Mouse (Mus musculus) embryonic facial prominence, embryonic 12.5 days (tissue): ENCODE results near the gene Ferd3l. TPM values are rescaled to one million over a fixed set of nuclear protein-coding genes. Genes with fewer than 3 reads are reported as not detected.

Experiments
- ATAC-seq: fragments of 200-750 bp; cut with Nextera tagmentation; 2 replicates; pipeline ENCODE4 v1.8.0; 2017; ENCODE audit not compliant: insufficient number of reproducible peaks, insufficient read depth, low FRiP score, low TSS enrichment
- H3K27ac ChIP-seq: fragments of 300-500 bp; sonication (generic); 2 replicates; pipeline ENCODE4 v1.5.1; 2016; ENCODE audit warnings: mild to moderate bottlenecking
- H3K27me3 ChIP-seq: fragments of 300-500 bp; sonication (generic); 2 replicates; pipeline ENCODE4 v1.6.1; 2016; ENCODE audit warnings: mild to moderate bottlenecking, moderate library complexity
- H3K36me3 ChIP-seq: fragments of 300-500 bp; sonication (generic); 2 replicates; pipeline ENCODE4 v1.6.1; 2016; ENCODE audit warnings: mild to moderate bottlenecking
- H3K4me1 ChIP-seq: fragments of 300-500 bp; sonication (generic); 2 replicates; pipeline ENCODE4 v1.6.1; 2016
- H3K4me2 ChIP-seq: fragments of 300-500 bp; sonication (generic); replicated peaks from 2 replicates; pipeline ENCODE4 v1.6.1; 2016; ENCODE audit warnings: mild to moderate bottlenecking, moderate library complexity
- H3K4me3 ChIP-seq: fragments of 300-500 bp; sonication (generic); 2 replicates; pipeline ENCODE4 v1.5.1; 2016; ENCODE audit warnings: mild to moderate bottlenecking
- H3K9ac ChIP-seq: fragments of 300-500 bp; sonication (generic); 2 replicates; pipeline ENCODE4 v1.6.1; 2016; ENCODE audit warnings: mild to moderate bottlenecking, moderate library complexity
- H3K9me3 ChIP-seq: fragments of 300-500 bp; sonication (generic); 2 replicates; pipeline ENCODE4 v1.6.1; 2016; ENCODE audit warnings: mild to moderate bottlenecking, moderate library complexity
- WGBS: fragments of 180-500 bp; shearing (Covaris S2); methylation state at CpG from one replicate; pipeline ENCODE4 v1.1.7; 2016; 5-methylcytosine and 5-hydroxymethylcytosine counted together
- polyA plus RNA-seq: library from polyadenylated mRNA; unstranded; fragments of >200 nt; fragmentation: Nextera tagmentation; extraction: Ambion mirVana; gene quantifications from 2 replicates; pipeline ENCODE4 v1.2.1, GENCODE M21; 2016

Gene Ferd3l
- polyA plus RNA-seq, result 0.19 TPM in 1 of 2 replicates, not detected in the other

GRCm38 (mm10) chr12:33928331-33929192 lies at the start of gene Ferd3l:
Ferd3l (plus strand) TSS chr12:33928425.
- no peak within 1 kb of the TSS for H3K27ac ChIP-seq
- H3K9ac ChIP-seq, result no peak within 1 kb of the TSS
- under 1% methylated on average over 39 of the region's 39 CpGs for WGBS
- peaks cover 13% of the 10 kb centered on the region; the same call in 1 of the 2 replicates for H3K4me1 ChIP-seq
- peaks cover 36% of the 10 kb centered on the region for H3K27me3 ChIP-seq
- H3K4me2 ChIP-seq, result peak within 1 kb of the TSS; percentile 50
- no peaks in the 10 kb centered on the region for H3K9me3 ChIP-seq
- ATAC-seq, result no peak
- no peaks in the 10 kb centered on the region for H3K36me3 ChIP-seq
- H3K4me3 ChIP-seq, result peak within 1 kb of the TSS; percentile 31

DNA sequence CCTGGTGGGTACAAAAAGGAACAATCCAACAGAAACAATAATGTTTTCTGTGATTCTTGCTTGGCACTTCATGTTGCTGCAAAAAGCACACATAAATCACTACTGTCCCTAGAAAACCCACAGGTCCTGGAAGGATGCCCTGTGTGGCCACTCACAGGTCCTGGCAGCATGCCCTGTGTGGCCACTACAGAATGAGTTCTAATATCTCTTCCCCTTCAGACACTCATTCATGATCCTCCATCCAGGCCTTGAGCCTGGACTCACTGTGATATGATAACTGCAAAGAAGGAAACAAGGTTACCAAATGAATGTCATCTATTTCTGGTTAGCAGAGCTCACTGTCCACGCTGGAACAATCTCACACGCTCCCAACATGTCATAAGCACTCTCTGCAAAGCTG lies 34.3 kb upstream of the Ferd3l start:
- Histone ChIP-seq H3K9me3 (peaks cover under 1% of the 10 kb centered on the region; the same call in 1 of the 2 replicates), H3K36me3 (no peaks in the 10 kb centered on the region), H3K9ac (no peak overlapping the region), H3K27ac (no peak overlapping the region), H3K27me3 (no peaks in the 10 kb centered on the region), H3K4me3 (no peak overlapping the region), H3K4me2 (no peak overlapping the region), H3K4me1 (no peaks in the 10 kb centered on the region)
- 47% methylated on average over 2 of the region's 2 CpGs for WGBS
- no peak for ATAC-seq

DNA sequence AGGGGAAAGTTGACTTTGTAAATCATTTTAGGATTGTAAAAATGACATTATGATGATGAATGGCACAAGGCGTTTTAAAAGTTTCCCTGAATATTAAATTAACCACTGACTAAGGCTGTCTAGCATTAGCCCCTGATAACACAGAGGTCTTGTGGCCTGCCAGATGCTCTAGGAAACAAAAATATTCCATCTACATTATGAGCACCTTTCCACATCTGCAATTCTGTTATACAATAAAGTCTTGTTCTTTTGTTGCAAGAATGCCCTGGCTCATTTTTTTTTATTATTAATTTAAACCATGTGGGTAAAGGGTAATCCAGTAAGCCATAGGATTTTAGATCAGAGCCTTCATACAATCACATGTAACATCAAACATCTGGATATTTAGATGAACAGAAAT lies 33.6 kb upstream of the Ferd3l start:
- Histone ChIP-seq H3K27ac (no peak overlapping the region), H3K4me3 (no peak overlapping the region), H3K4me2 (no peak overlapping the region), H3K4me1 (no peaks in the 10 kb centered on the region), H3K27me3 (no peaks in the 10 kb centered on the region), H3K36me3 (no peaks in the 10 kb centered on the region), H3K9me3 (no peaks in the 10 kb centered on the region), H3K9ac (no peak overlapping the region)
- no peak for ATAC-seq
- WGBS, result 40% methylated on average over 1 of the region's 1 CpGs

GRCm38 (mm10) chr12:33926751-33927150 lies 1.5 kb upstream of the Ferd3l start:
- Histone ChIP-seq H3K4me2 (no peak overlapping the region), H3K27me3 (peaks cover 36% of the 10 kb centered on the region), H3K36me3 (no peaks in the 10 kb centered on the region), H3K9ac (no peak overlapping the region), H3K27ac (no peak overlapping the region), H3K9me3 (no peaks in the 10 kb centered on the region), H3K4me3 (no peak overlapping the region), H3K4me1 (peaks cover 13% of the 10 kb centered on the region; the same call in 1 of the 2 replicates)
- ATAC-seq, result no peak
- WGBS, result 9% methylated on average over 3 of the region's 3 CpGs

- H3K27ac ChIP-seq, result no peak overlapping the region
- WGBS, result 2% methylated on average over 15 of the region's 15 CpGs
- H3K4me2 ChIP-seq, result peak overlapping the region; percentile 50; the same call in 1 of the 2 replicates
- H3K4me1 ChIP-seq, result peaks cover 13% of the 10 kb centered on the region; the same call in 1 of the 2 replicates
- no peak overlapping the region for H3K9ac ChIP-seq
- H3K4me3 ChIP-seq, result no peak overlapping the region
- ATAC-seq, result no peak
- H3K27me3 ChIP-seq, result peaks cover 36% of the 10 kb centered on the region
- H3K9me3 ChIP-seq, result no peaks in the 10 kb centered on the region
- no peaks in the 10 kb centered on the region for H3K36me3 ChIP-seq
Measured at GRCm38 (mm10) chr12:33927334-33928098, 709 bp upstream of the Ferd3l start.

GRCm38 (mm10) chr12:33952843-33953242 lies 24.6 kb downstream of the Ferd3l start:
- no peak overlapping the region for H3K4me3 ChIP-seq
- H3K4me2 ChIP-seq, result no peak overlapping the region
- ATAC-seq, result no peak
- WGBS, result 3% methylated on average over 3 of the region's 3 CpGs
- H3K27me3 ChIP-seq, result 0 out of 2 replicates have a peak, but pooled peaks cover 4% of the 10 kb centered on the region
- no peaks in the 10 kb centered on the region for H3K9me3 ChIP-seq
- H3K36me3 ChIP-seq, result no peaks in the 10 kb centered on the region
- H3K4me1 ChIP-seq, result peaks cover 4% of the 10 kb centered on the region; the same call in 1 of the 2 replicates
- no peak overlapping the region for H3K9ac ChIP-seq
- H3K27ac ChIP-seq, result no peak overlapping the region

DNA sequence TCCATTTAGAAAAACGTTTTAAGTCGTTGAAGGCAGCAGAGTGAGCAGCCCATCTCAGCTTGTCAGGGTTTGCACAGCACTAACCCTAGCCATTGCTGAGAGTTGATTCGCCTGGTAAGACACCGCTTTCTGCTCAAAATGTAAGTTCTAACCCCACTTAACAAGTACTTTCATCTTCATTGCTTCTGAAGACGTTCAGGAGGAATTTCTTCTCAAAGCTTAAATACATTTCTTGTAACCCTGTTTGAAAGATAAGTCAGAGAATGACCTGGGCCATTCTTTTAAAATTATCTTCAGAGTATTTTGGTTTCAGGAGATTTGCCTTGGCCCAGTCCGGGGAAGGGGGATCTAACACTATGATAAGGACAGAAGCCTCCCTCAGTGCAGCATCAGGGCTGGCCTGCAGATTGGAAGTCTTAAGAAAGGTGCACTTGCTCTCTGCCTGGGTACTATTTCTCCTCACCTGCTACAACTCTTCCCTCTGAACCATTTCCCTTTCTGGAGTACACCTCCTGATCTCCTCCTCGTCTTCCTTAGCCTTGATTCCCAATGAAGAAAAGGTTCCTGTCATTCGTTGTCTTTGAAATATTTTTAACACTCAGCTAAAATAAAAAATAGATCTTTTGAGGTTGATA lies 26.8 kb downstream of the Ferd3l start:
- Histone ChIP-seq H3K9ac (no peak overlapping the region; the same call in 1 of the 2 replicates), H3K4me2 (peak overlapping the region; percentile 63), H3K9me3 (no peaks in the 10 kb centered on the region), H3K4me3 (peak overlapping the region; percentile 93; the same call in 1 of the 2 replicates), H3K27ac (no peak overlapping the region), H3K4me1 (peaks cover 4% of the 10 kb centered on the region; the same call in 1 of the 2 replicates), H3K27me3 (0 out of 2 replicates have a peak, but pooled peaks cover 5% of the 10 kb centered on the region), H3K36me3 (no peaks in the 10 kb centered on the region)
- WGBS, result 18% methylated on average over 8 of the region's 8 CpGs
- no peak for ATAC-seq

DNA sequence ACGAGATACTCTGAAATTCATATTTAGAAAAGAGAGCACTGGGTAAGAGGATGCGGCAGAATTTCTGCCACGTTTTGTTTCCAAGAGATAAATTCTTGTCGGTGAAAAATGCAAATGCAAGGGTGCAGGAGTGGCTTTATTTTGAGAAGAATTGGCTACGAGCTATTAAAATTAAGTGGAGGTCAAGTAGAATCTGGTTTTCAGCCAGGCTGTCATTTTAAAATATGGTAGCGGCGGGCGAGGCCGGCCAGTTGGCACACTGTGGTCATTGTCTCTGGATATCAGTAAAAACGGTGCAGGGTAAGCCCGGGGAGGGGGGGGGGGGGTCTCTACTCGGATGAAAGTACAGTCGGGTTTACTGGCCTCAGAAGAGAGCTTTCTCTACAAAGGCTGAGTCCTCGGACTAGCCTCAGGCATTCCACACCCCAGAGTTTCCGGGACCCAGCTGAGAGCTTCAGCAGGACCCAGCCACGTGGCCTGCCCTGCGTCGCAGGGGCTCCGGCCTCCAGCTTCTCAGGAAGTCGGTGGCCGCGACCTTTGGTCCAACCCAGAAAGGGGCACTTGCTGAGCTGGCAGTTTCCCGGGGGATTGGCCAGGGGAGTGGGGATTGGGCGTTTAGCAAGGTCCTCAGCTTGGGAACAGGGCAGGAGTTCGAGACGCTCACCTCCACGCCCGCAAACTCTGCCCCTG lies 27.5 kb downstream of the Ferd3l start:
- H3K4me2 ChIP-seq, result peak overlapping the region; percentile 63
- 3% methylated on average over 28 of the region's 28 CpGs for WGBS
- peak overlapping the region; percentile 93 for H3K4me3 ChIP-seq
- H3K9ac ChIP-seq, result peak overlapping the region; percentile 63
- H3K4me1 ChIP-seq, result peaks cover 4% of the 10 kb centered on the region; the same call in 1 of the 2 replicates
- H3K27ac ChIP-seq, result peak overlapping the region; percentile 69
- no peaks in the 10 kb centered on the region for H3K9me3 ChIP-seq
- 0 out of 2 replicates have a peak, but pooled peaks cover 5% of the 10 kb centered on the region for H3K27me3 ChIP-seq
- no peaks in the 10 kb centered on the region for H3K36me3 ChIP-seq
- no peak for ATAC-seq

DNA sequence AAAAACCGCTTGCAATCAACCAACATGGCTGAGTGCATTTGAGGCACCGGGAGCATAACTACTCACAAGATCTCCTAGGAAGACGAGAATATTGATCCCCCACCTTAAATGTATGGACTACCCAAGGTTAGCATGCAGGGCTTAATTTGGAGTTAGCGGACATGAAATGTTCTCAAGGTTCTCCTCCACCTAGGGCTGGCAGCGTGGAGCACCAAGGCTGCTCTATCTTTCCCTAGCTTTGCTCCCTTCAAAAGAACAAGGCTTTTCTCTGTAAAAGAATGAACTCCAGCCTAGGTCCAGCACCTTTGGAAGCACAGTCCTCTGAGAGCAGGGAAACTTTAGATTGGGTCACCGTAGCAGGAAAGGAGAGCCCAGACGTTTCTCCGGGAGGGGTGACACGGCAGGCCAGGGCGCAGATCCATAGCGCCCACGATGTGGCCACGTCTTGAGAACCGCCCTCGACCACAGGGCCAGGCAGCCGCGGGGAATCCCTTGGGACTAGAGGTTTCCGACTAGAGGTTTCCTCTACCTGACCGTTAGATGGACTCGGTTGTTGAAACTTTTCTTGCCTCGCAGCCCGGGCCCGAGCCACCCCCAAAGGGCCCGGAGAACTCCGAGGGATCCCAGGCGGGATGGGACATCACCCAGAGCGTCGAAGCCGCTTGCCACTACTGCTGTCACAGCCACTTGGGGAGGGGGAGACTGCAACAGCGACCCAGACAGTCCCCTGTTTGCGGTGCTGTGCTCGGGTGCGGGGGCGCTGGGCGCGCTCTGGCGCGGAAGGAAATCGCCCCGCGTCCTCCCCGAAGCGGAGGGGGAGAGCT lies 28.6 kb downstream of the Ferd3l start:
- peak overlapping the region; percentile 93 for H3K4me3 ChIP-seq
- H3K4me1 ChIP-seq, result peaks cover 4% of the 10 kb centered on the region; the same call in 1 of the 2 replicates
- no peaks in the 10 kb centered on the region for H3K9me3 ChIP-seq
- peak overlapping the region; percentile 63 for H3K4me2 ChIP-seq
- H3K9ac ChIP-seq, result peak overlapping the region; percentile 65
- H3K36me3 ChIP-seq, result no peaks in the 10 kb centered on the region
- peak overlapping the region; percentile 100 for H3K27ac ChIP-seq
- peak; percentile 5; the same call in 1 of the 2 replicates for ATAC-seq
- H3K27me3 ChIP-seq, result 0 out of 2 replicates have a peak, but pooled peaks cover 5% of the 10 kb centered on the region
- WGBS, result under 1% methylated on average over 43 of the region's 43 CpGs
